Mouse (Mus musculus) MEL (cell line): ENCODE measurements at regions not wholly inside any gene's neighbourhood (a gene's known extent, or its start where the extent isn't known, plus 50 kb on each side); places are given as distances from the start of the nearest gene placed in this dataset.

ENCODE experiments used
- DNase-seq: peaks from one replicate; pipeline ENCODE4 v3.0.0; 2011; ENCODE audit warnings: low read depth, low spot score
- H3K27ac ChIP-seq: 2 replicates; pipeline ENCODE4 v1.5.1; 2012; ENCODE audit warnings: low read depth, mild to moderate bottlenecking, control low read depth, low read length, moderate library complexity; ENCODE audit not compliant: control insufficient read depth
- H3K27me3 ChIP-seq, 2 experiments: fragments of 150-350 bp in 1 of 2; sonication (generic) in 1 of 2; 2 replicates each; pipeline ENCODE4 v1.6.1; 2012; ENCODE audit warnings: low read length in 2 of 2, mild to moderate bottlenecking in 2 of 2, improper control_type of control experiment in 1 of 2, moderate library complexity in 1 of 2; ENCODE audit not compliant: insufficient read depth in 2 of 2, control insufficient read depth in 1 of 2
- H3K36me3 ChIP-seq, 2 experiments: 2 replicates each; pipeline ENCODE4 v1.6.1; 2012 to 2014; ENCODE audit warnings: low read length in 2 of 2, improper control_type of control experiment in 1 of 2, inconsistent platforms in 1 of 2, mild to moderate bottlenecking in 1 of 2; ENCODE audit not compliant: insufficient read depth in 2 of 2, control insufficient read depth in 1 of 2
- H3K4me1 ChIP-seq, 2 experiments: fragments of 150-350 bp in 1 of 2; sonication (generic) in 1 of 2; 2 replicates each; pipeline ENCODE4 v1.6.1; 2012; ENCODE audit warnings: low read length in 2 of 2, improper control_type of control experiment in 1 of 2, mild to moderate bottlenecking in 1 of 2; ENCODE audit not compliant: insufficient read depth in 2 of 2, control insufficient read depth in 1 of 2
- H3K4me3 ChIP-seq, 2 experiments: fragments of 150-350 bp in 1 of 2; sonication (generic) in 1 of 2; 2 replicates each; pipeline ENCODE4 v1.5.1; 2012; ENCODE audit warnings: low read depth in 2 of 2, low read length in 2 of 2, mild to moderate bottlenecking in 2 of 2, moderate library complexity in 2 of 2, control low read depth in 1 of 2, improper control_type of control experiment in 1 of 2; ENCODE audit not compliant: control insufficient read depth in 1 of 2, insufficient read depth in 1 of 2
- H3K79me2 ChIP-seq: 2 replicates; pipeline ENCODE4 v1.6.1; 2012; ENCODE audit warnings: mild to moderate bottlenecking, low read length, moderate library complexity; ENCODE audit not compliant: control insufficient read depth, poor library complexity, insufficient read depth
- H3K9ac ChIP-seq: 2 replicates; pipeline ENCODE4 v1.6.1; 2012; ENCODE audit warnings: low read depth, mild to moderate bottlenecking, control low read depth, low read length, moderate library complexity; ENCODE audit not compliant: control insufficient read depth, poor library complexity, severe bottlenecking
- H3K9me3 ChIP-seq: fragments of 150-350 bp; sonication (generic); replicated peaks from 2 replicates; pipeline ENCODE4 v1.6.1; 2012; ENCODE audit warnings: mild to moderate bottlenecking, low read length, improper control_type of control experiment, moderate library complexity; ENCODE audit not compliant: insufficient read depth
- BHLHE40 ChIP-seq: IDR thresholded peaks from 2 replicates; pipeline ENCODE4 v1.6.1; 2012; ENCODE audit warnings: low read depth, mild to moderate bottlenecking, inconsistent platforms, low read length, improper control_type of control experiment, borderline replicate concordance
- CHD1 ChIP-seq: IDR thresholded peaks from 2 replicates; pipeline ENCODE4 v1.6.1; 2012; ENCODE audit warnings: low read depth, mild to moderate bottlenecking, inconsistent platforms, low read length, improper control_type of control experiment
- CHD2 ChIP-seq: IDR thresholded peaks from 2 replicates; pipeline ENCODE4 v1.6.1; 2011; ENCODE audit warnings: low read length, improper control_type of control experiment
- EP300 ChIP-seq, 2 experiments: IDR thresholded peaks; 2 replicates each; pipeline ENCODE4 v1.6.1; 2011; ENCODE audit warnings: improper control_type of control experiment in 2 of 2, low read length in 2 of 2, low read depth in 1 of 2, mild to moderate bottlenecking in 1 of 2
- ETS1 ChIP-seq: IDR thresholded peaks from 2 replicates; pipeline ENCODE4 v1.6.1; 2012; ENCODE audit warnings: low read depth, mild to moderate bottlenecking, inconsistent platforms, low read length, improper control_type of control experiment, moderate library complexity
- GATA1 ChIP-seq: IDR thresholded peaks from 2 replicates; pipeline ENCODE4 v1.6.1; 2011; ENCODE audit warnings: low read depth, low read length, improper control_type of control experiment
- KAT2A ChIP-seq: conservative IDR thresholded peaks from 2 replicates; pipeline ENCODE4 v1.6.1; 2012; ENCODE audit warnings: low read depth, low read length, improper control_type of control experiment, inconsistent platforms
- MAFK ChIP-seq: IDR thresholded peaks from 2 replicates; pipeline ENCODE4 v1.6.1; 2011; ENCODE audit warnings: low read depth, mild to moderate bottlenecking, low read length, improper control_type of control experiment, borderline replicate concordance
- MAX ChIP-seq: IDR thresholded peaks from 2 replicates; pipeline ENCODE4 v1.6.1; 2011; ENCODE audit warnings: low read length, improper control_type of control experiment
- POLR2A ChIP-seq, 2 experiments: IDR thresholded peaks; 2 replicates each; pipeline ENCODE4 v1.6.1; 2011 to 2012; ENCODE audit warnings: low read length in 2 of 2, mild to moderate bottlenecking in 2 of 2, control low read depth in 1 of 2, improper control_type of control experiment in 1 of 2, low read depth in 1 of 2, moderate library complexity in 1 of 2; ENCODE audit not compliant: control insufficient read depth in 1 of 2, insufficient read depth in 1 of 2, poor library complexity in 1 of 2
- POLR2AphosphoS5 ChIP-seq: IDR thresholded peaks from 2 replicates; pipeline ENCODE4 v1.6.1; 2012; ENCODE audit warnings: low read depth, borderline replicate concordance, mild to moderate bottlenecking, inconsistent platforms, low read length, moderate library complexity, mixed read lengths
- SMC3 ChIP-seq: IDR thresholded peaks from 2 replicates; pipeline ENCODE4 v1.6.1; 2011; ENCODE audit warnings: low read depth, low read length, improper control_type of control experiment
- TAL1 ChIP-seq: IDR thresholded peaks from 2 replicates; pipeline ENCODE4 v1.6.1; 2012; ENCODE audit warnings: mild to moderate bottlenecking, inconsistent platforms, low read length, moderate library complexity, mixed read lengths
- USF1 ChIP-seq: IDR thresholded peaks from 2 replicates; pipeline ENCODE4 v1.6.1; 2014; ENCODE audit warnings: low read depth, mild to moderate bottlenecking, inconsistent platforms, low read length, improper control_type of control experiment, moderate library complexity
- ZKSCAN1 ChIP-seq: IDR thresholded peaks from 2 replicates; pipeline ENCODE4 v1.6.1; 2012; ENCODE audit warnings: low read depth, mild to moderate bottlenecking, inconsistent platforms, low read length, improper control_type of control experiment, moderate library complexity
- ZNF384 ChIP-seq: IDR thresholded peaks from 2 replicates; pipeline ENCODE4 v1.6.1; 2012; ENCODE audit warnings: low read depth, mild to moderate bottlenecking, inconsistent platforms, low read length, improper control_type of control experiment

DNA sequence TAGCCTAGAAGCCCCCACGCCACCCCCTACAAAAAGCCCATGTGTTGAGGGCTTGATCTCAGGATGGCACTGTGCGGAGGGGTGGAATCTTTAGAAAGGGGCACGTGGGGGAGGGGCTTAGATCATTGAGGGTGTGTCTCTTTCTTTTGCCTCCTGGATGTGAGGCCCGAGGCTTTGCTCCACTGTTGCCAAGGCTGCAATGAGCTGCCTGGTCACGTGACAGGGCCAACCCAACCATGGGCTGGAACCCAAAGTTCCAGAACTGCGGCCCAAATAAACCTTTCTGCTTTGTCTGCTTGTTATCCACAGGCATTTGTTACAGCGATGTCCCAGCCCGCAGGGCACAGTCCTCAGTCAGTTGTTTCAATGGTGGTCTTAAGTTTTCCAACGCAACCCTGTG is 96.5 kb upstream of the Ubl3 start:
- H3K4me1 ChIP-seq = no peaks in the 10 kb centered on the region
- no peaks in the 10 kb centered on the region for H3K9me3 ChIP-seq

DNA sequence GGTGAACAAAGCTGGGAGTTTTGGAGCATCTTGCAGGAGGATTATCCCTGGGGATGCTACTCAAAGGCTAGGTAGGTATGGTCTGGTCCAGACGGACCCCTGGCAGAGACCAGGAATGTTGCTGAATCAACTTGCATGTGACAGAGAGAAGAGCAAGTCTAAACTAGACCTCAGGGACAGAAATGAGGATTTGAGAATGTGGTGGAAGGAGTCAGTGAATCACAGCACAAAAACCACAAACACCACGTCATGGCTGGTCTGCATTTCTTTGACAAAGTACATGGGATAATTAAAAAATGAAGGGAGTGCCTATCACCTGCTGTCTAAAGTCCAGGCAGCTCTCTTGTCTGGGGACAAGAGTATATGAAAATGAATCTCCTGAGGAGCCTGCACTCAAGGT is 95.1 kb upstream of the Ubl3 start:
- no peaks in the 10 kb centered on the region for H3K79me2 ChIP-seq
- H3K9ac ChIP-seq = no peak overlapping the region
- DNase-seq = no peak
- no peak overlapping the region for H3K4me3 ChIP-seq
- no peaks in the 10 kb centered on the region for H3K36me3 ChIP-seq
- H3K27ac ChIP-seq = no peak overlapping the region
- no peaks in the 10 kb centered on the region for H3K9me3 ChIP-seq
- H3K27me3 ChIP-seq = 0 out of 4 replicates have a peak, but pooled peaks cover 0 to 1% of the 10 kb centered on the region in 2 experiments
- H3K4me1 ChIP-seq = no peaks in the 10 kb centered on the region
- TF ChIP-seq ZNF384 (no peak), KAT2A (no peak)
- TF ChIP-seq, all 39 proteins: peak for 0

More for the DNA sequence above, 96.5 kb upstream of the Ubl3 start:
- DNase-seq = no peak
- Histone ChIP-seq H3K4me3 (no peak overlapping the region), H3K27ac (no peak overlapping the region), H3K9ac (no peak overlapping the region), H3K36me3 (no peaks in the 10 kb centered on the region), H3K79me2 (no peaks in the 10 kb centered on the region), H3K27me3 (0 out of 4 replicates have a peak, but pooled peaks cover 0 to 1% of the 10 kb centered on the region in 2 experiments)
- TF ChIP-seq ZKSCAN1 (no peak), TAL1 (no peak), ETS1 (no peak), SMC3 (no peak), MAX (no peak), BHLHE40 (no peak), EP300 (IDR thresholded peaks at IDR 0.05; ENCODE audit: low read depth in 1 of 2, low read length in 2 of 2) (no peak), POLR2AphosphoS5 (no peak), CHD2 (no peak), USF1 (no peak; the same call in 1 of the 2 replicates), MAFK (no peak), CHD1 (no peak), GATA1 (no peak)

GRCm38 (mm10) chr5:148645772-148646171 is 93.2 kb upstream of the Ubl3 start:
- H3K9ac ChIP-seq = no peak overlapping the region
- H3K36me3 ChIP-seq = no peaks in the 10 kb centered on the region
- no peak for TF ChIP-seq POLR2A (IDR thresholded peaks at IDR 0.05; ENCODE audit: control insufficient read depth in 1 of 2, insufficient read depth in 1 of 2, low read depth in 1 of 2, low read length in 2 of 2, poor library complexity in 1 of 2)
- H3K27me3 ChIP-seq = 0 out of 4 replicates have a peak, but pooled peaks cover 0 to 1% of the 10 kb centered on the region in 2 experiments
- no peaks in the 10 kb centered on the region for H3K79me2 ChIP-seq
- no peak for DNase-seq
- no peak overlapping the region for H3K4me3 ChIP-seq
- no peak overlapping the region for H3K27ac ChIP-seq
- no peaks in the 10 kb centered on the region for H3K4me1 ChIP-seq
- H3K9me3 ChIP-seq = no peaks in the 10 kb centered on the region
